Mouse (Mus musculus): ENCODE results near the gene Gtf3c1. TPM values are rescaled to one million over a fixed set of nuclear protein-coding genes. Genes with fewer than 3 reads are reported as not detected.

Gene Gtf3c1
- 20.0 and 35.5 TPM in 2 replicates for polyA plus RNA-seq (2014; fragmentation: Nextera tagmentation; extraction: Ambion mirVana)

GRCm38 (mm10) chr7:125707593-125708022 lies at the start of gene Gtf3c1, which contains the start of gene D430042O09Rik:
Gene Gtf3c1 (minus strand): TSS chr7:125707780.
Gene D430042O09Rik (plus strand): TSS chr7:125707888.
- no peaks in the 10 kb centered on the region for H3K9me3 ChIP-seq (ENCODE audit: control insufficient read depth, low read length)
- WGBS, result under 1% methylated on average over 45 of the region's 45 CpGs
- H3K4me1 ChIP-seq (ENCODE audit: control insufficient read depth, insufficient read depth, low read length), result peaks cover 31% of the 10 kb centered on the region
- peak within 1 kb of the TSS; percentile 82 for H3K4me3 ChIP-seq (ENCODE audit: low read length)
- peak within 1 kb of the TSS; percentile 88 for H3K27ac ChIP-seq (ENCODE audit: low read depth, low read length)
- H3K36me3 ChIP-seq (ENCODE audit: control insufficient read depth, insufficient read depth, low read length), result peaks cover 19% of the 10 kb centered on the region
- H3K27me3 ChIP-seq (ENCODE audit: control insufficient read depth, insufficient read depth, low read length), result no peaks in the 10 kb centered on the region
- peak within 1 kb of the TSS; percentile 80 for H3K9ac ChIP-seq (ENCODE audit: low read depth, low read length)
- peak; percentile 98 for ATAC-seq (ENCODE audit: low FRiP score, low TSS enrichment)
- H3K4me2 ChIP-seq (replicated peaks; ENCODE audit: low read depth, low read length), result peak within 1 kb of the TSS; percentile 79

- no peak overlapping the region for H3K4me2 ChIP-seq (replicated peaks; ENCODE audit: low read depth, low read length)
- no peaks in the 10 kb centered on the region for H3K4me1 ChIP-seq (ENCODE audit: control insufficient read depth, insufficient read depth, low read length)
- no peak for ATAC-seq (ENCODE audit: low FRiP score, low TSS enrichment)
- WGBS, result 75% methylated on average over 6 of the region's 6 CpGs
- no peaks in the 10 kb centered on the region for H3K27me3 ChIP-seq (ENCODE audit: control insufficient read depth, insufficient read depth, low read length)
- H3K36me3 ChIP-seq (ENCODE audit: control insufficient read depth, insufficient read depth, low read length), result no peaks in the 10 kb centered on the region
- no peak overlapping the region for H3K9ac ChIP-seq (ENCODE audit: low read depth, low read length)
- no peak overlapping the region for H3K4me3 ChIP-seq (ENCODE audit: low read length)
- H3K27ac ChIP-seq (ENCODE audit: low read depth, low read length), result no peak overlapping the region
- H3K9me3 ChIP-seq (ENCODE audit: control insufficient read depth, low read length), result no peaks in the 10 kb centered on the region
Observed at GRCm38 (mm10) chr7:125756806-125757205, 49.2 kb upstream of the Gtf3c1 start.

GRCm38 (mm10) chr7:125753326-125753715 lies 45.7 kb upstream of the Gtf3c1 start:
- no peak overlapping the region for H3K4me2 ChIP-seq (replicated peaks; ENCODE audit: low read depth, low read length)
- ATAC-seq (ENCODE audit: low FRiP score, low TSS enrichment), result no peak
- 88% methylated on average over 3 of the region's 3 CpGs for WGBS
- H3K9me3 ChIP-seq (ENCODE audit: control insufficient read depth, low read length), result no peaks in the 10 kb centered on the region
- no peaks in the 10 kb centered on the region for H3K36me3 ChIP-seq (ENCODE audit: control insufficient read depth, insufficient read depth, low read length)
- H3K27ac ChIP-seq (ENCODE audit: low read depth, low read length), result no peak overlapping the region
- no peak overlapping the region for H3K4me3 ChIP-seq (ENCODE audit: low read length)
- no peaks in the 10 kb centered on the region for H3K4me1 ChIP-seq (ENCODE audit: control insufficient read depth, insufficient read depth, low read length)
- no peaks in the 10 kb centered on the region for H3K27me3 ChIP-seq (ENCODE audit: control insufficient read depth, insufficient read depth, low read length)
- H3K9ac ChIP-seq (ENCODE audit: low read depth, low read length), result no peak overlapping the region

- Histone ChIP-seq H3K4me2 (replicated peaks; ENCODE audit: low read depth, low read length) (no peak overlapping the region), H3K4me1 (ENCODE audit: control insufficient read depth, insufficient read depth, low read length) (no peaks in the 10 kb centered on the region), H3K9me3 (ENCODE audit: control insufficient read depth, low read length) (no peaks in the 10 kb centered on the region), H3K9ac (ENCODE audit: low read depth, low read length) (no peak overlapping the region), H3K36me3 (ENCODE audit: control insufficient read depth, insufficient read depth, low read length) (no peaks in the 10 kb centered on the region), H3K27me3 (ENCODE audit: control insufficient read depth, insufficient read depth, low read length) (no peaks in the 10 kb centered on the region), H3K4me3 (ENCODE audit: low read length) (no peak overlapping the region), H3K27ac (ENCODE audit: low read depth, low read length) (no peak overlapping the region)
- WGBS, result 79% methylated on average over 7 of the region's 7 CpGs
- no peak for ATAC-seq (ENCODE audit: low FRiP score, low TSS enrichment)
Observed at GRCm38 (mm10) chr7:125752699-125753325, 45.2 kb upstream of the Gtf3c1 start.

- H3K27me3 ChIP-seq (ENCODE audit: control insufficient read depth, insufficient read depth, low read length), result no peaks in the 10 kb centered on the region
- H3K9me3 ChIP-seq (ENCODE audit: control insufficient read depth, low read length), result no peaks in the 10 kb centered on the region
- H3K27ac ChIP-seq (ENCODE audit: low read depth, low read length), result no peak overlapping the region
- no peak overlapping the region for H3K4me3 ChIP-seq (ENCODE audit: low read length)
- WGBS, result 54% methylated on average over 3 of the region's 3 CpGs
- no peak overlapping the region for H3K9ac ChIP-seq (ENCODE audit: low read depth, low read length)
- no peak for ATAC-seq (ENCODE audit: low FRiP score, low TSS enrichment)
- H3K36me3 ChIP-seq (ENCODE audit: control insufficient read depth, insufficient read depth, low read length), result no peaks in the 10 kb centered on the region
- H3K4me1 ChIP-seq (ENCODE audit: control insufficient read depth, insufficient read depth, low read length), result no peaks in the 10 kb centered on the region
- no peak overlapping the region for H3K4me2 ChIP-seq (replicated peaks; ENCODE audit: low read depth, low read length)
Observed at GRCm38 (mm10) chr7:125748186-125748585, 40.6 kb upstream of the Gtf3c1 start.

GRCm38 (mm10) chr7:125747316-125747690 lies 39.7 kb upstream of the Gtf3c1 start:
- Histone ChIP-seq H3K9ac (ENCODE audit: low read depth, low read length) (no peak overlapping the region), H3K4me2 (replicated peaks; ENCODE audit: low read depth, low read length) (no peak overlapping the region), H3K27me3 (ENCODE audit: control insufficient read depth, insufficient read depth, low read length) (no peaks in the 10 kb centered on the region), H3K4me3 (ENCODE audit: low read length) (no peak overlapping the region), H3K9me3 (ENCODE audit: control insufficient read depth, low read length) (no peaks in the 10 kb centered on the region), H3K27ac (ENCODE audit: low read depth, low read length) (no peak overlapping the region), H3K4me1 (ENCODE audit: control insufficient read depth, insufficient read depth, low read length) (no peaks in the 10 kb centered on the region), H3K36me3 (ENCODE audit: control insufficient read depth, insufficient read depth, low read length) (no peaks in the 10 kb centered on the region)
- 68% methylated on average over 7 of the region's 7 CpGs for WGBS
- 0 out of 2 replicates have a peak, but pooled peaks have one; percentile 22 for ATAC-seq (ENCODE audit: low FRiP score, low TSS enrichment)

- H3K4me2 ChIP-seq (replicated peaks; ENCODE audit: low read depth, low read length), result no peak overlapping the region
- no peak overlapping the region for H3K4me3 ChIP-seq (ENCODE audit: low read length)
- 97% methylated on average over 2 of the region's 2 CpGs for WGBS
- H3K9ac ChIP-seq (ENCODE audit: low read depth, low read length), result no peak overlapping the region
- no peaks in the 10 kb centered on the region for H3K9me3 ChIP-seq (ENCODE audit: control insufficient read depth, low read length)
- no peak for ATAC-seq (ENCODE audit: low FRiP score, low TSS enrichment)
- H3K27me3 ChIP-seq (ENCODE audit: control insufficient read depth, insufficient read depth, low read length), result no peaks in the 10 kb centered on the region
- H3K4me1 ChIP-seq (ENCODE audit: control insufficient read depth, insufficient read depth, low read length), result no peaks in the 10 kb centered on the region
- no peaks in the 10 kb centered on the region for H3K36me3 ChIP-seq (ENCODE audit: control insufficient read depth, insufficient read depth, low read length)
- H3K27ac ChIP-seq (ENCODE audit: low read depth, low read length), result no peak overlapping the region
Observed at GRCm38 (mm10) chr7:125746621-125747315, 39.2 kb upstream of the Gtf3c1 start.

GRCm38 (mm10) chr7:125744774-125745173 lies 37.2 kb upstream of the Gtf3c1 start:
- no peaks in the 10 kb centered on the region for H3K27me3 ChIP-seq (ENCODE audit: control insufficient read depth, insufficient read depth, low read length)
- no peaks in the 10 kb centered on the region for H3K9me3 ChIP-seq (ENCODE audit: control insufficient read depth, low read length)
- 77% methylated on average over 1 of the region's 1 CpGs for WGBS
- no peak overlapping the region for H3K9ac ChIP-seq (ENCODE audit: low read depth, low read length)
- no peak overlapping the region for H3K4me2 ChIP-seq (replicated peaks; ENCODE audit: low read depth, low read length)
- H3K4me3 ChIP-seq (ENCODE audit: low read length), result no peak overlapping the region
- H3K27ac ChIP-seq (ENCODE audit: low read depth, low read length), result no peak overlapping the region
- no peaks in the 10 kb centered on the region for H3K36me3 ChIP-seq (ENCODE audit: control insufficient read depth, insufficient read depth, low read length)
- no peak for ATAC-seq (ENCODE audit: low FRiP score, low TSS enrichment)
- peaks cover 4% of the 10 kb centered on the region; the same call in 1 of the 2 replicates for H3K4me1 ChIP-seq (ENCODE audit: control insufficient read depth, insufficient read depth, low read length)

- no peak overlapping the region for H3K9ac ChIP-seq (ENCODE audit: low read depth, low read length)
- no peak overlapping the region for H3K4me3 ChIP-seq (ENCODE audit: low read length)
- H3K27ac ChIP-seq (ENCODE audit: low read depth, low read length), result no peak overlapping the region
- no peak overlapping the region for H3K4me2 ChIP-seq (replicated peaks; ENCODE audit: low read depth, low read length)
- WGBS, result 41% methylated on average over 1 of the region's 1 CpGs
- no peaks in the 10 kb centered on the region for H3K27me3 ChIP-seq (ENCODE audit: control insufficient read depth, insufficient read depth, low read length)
- H3K4me1 ChIP-seq (ENCODE audit: control insufficient read depth, insufficient read depth, low read length), result peaks cover 4% of the 10 kb centered on the region; the same call in 1 of the 2 replicates
- H3K36me3 ChIP-seq (ENCODE audit: control insufficient read depth, insufficient read depth, low read length), result no peaks in the 10 kb centered on the region
- H3K9me3 ChIP-seq (ENCODE audit: control insufficient read depth, low read length), result no peaks in the 10 kb centered on the region
- no peak for ATAC-seq (ENCODE audit: low FRiP score, low TSS enrichment)
Observed at GRCm38 (mm10) chr7:125741271-125741703, 33.7 kb upstream of the Gtf3c1 start.

Measured in kidney, embryonic 14.5 days (tissue).